Mouse (Mus musculus): ENCODE results near the gene Clspn.

Gene Clspn

GRCm38 (mm10) chr4:126563798-126564197 is 7.1 kb downstream of the Clspn start:
- no peak for DNase-seq (ENCODE audit: low spot score in 2 of 2)

GRCm38 (mm10) chr4:126567243-126567642 is 10.5 kb downstream of the Clspn start:
- DNase-seq (ENCODE audit: low spot score in 2 of 2) = no peak

GRCm38 (mm10) chr4:126569783-126570182 is 13.0 kb downstream of the Clspn start:
- no peak for DNase-seq (ENCODE audit: low spot score in 2 of 2)

- no peak for DNase-seq (ENCODE audit: low spot score in 2 of 2)
Observed at GRCm38 (mm10) chr4:126576281-126576680, 19.5 kb downstream of the Clspn start.

GRCm38 (mm10) chr4:126577920-126578319 is 21.2 kb downstream of the Clspn start:
- DNase-seq (ENCODE audit: low spot score in 2 of 2) = no peak

- no peak for DNase-seq (ENCODE audit: low spot score in 2 of 2)
Observed at GRCm38 (mm10) chr4:126579077-126579476, 22.3 kb downstream of the Clspn start.

GRCm38 (mm10) chr4:126585739-126586138 is 29.0 kb downstream of the Clspn start:
- no peak for DNase-seq (ENCODE audit: low spot score in 2 of 2)

GRCm38 (mm10) chr4:126592039-126592438 is 35.3 kb downstream of the Clspn start:
- DNase-seq (ENCODE audit: low spot score in 2 of 2) = no peak

GRCm38 (mm10) chr4:126599971-126600754 is 43.4 kb downstream of the Clspn start:
- DNase-seq (ENCODE audit: low spot score in 2 of 2) = no peak

- DNase-seq (ENCODE audit: low spot score in 2 of 2) = peak; percentile 26 to 62
Observed at GRCm38 (mm10) chr4:126601597-126602444, 45.1 kb downstream of the Clspn start.

- no peak for DNase-seq (ENCODE audit: low spot score in 2 of 2)
Observed at GRCm38 (mm10) chr4:126602445-126602762, 45.7 kb downstream of the Clspn start.

- DNase-seq (ENCODE audit: low spot score in 2 of 2) = no peak
Observed at GRCm38 (mm10) chr4:126604141-126604540, 47.4 kb downstream of the Clspn start.

GRCm38 (mm10) chr4:126605751-126606150 is 49.0 kb downstream of the Clspn start:
- DNase-seq (ENCODE audit: low spot score in 2 of 2) = no peak

GRCm38 (mm10) chr4:126609606-126610181 is 53.0 kb downstream of the Clspn start, which contains the start of gene 5730409E04Rik:
Gene 5730409E04Rik, plus strand, starts transcription at chr4:126609818.
- DNase-seq (ENCODE audit: low spot score in 2 of 2) = peak; percentile 80 to 84

- no peak for DNase-seq (ENCODE audit: low spot score in 2 of 2)
Observed at GRCm38 (mm10) chr4:126611991-126612390, 55.3 kb downstream of the Clspn start.

- DNase-seq (ENCODE audit: low spot score in 2 of 2) = no peak
Observed at GRCm38 (mm10) chr4:126616312-126616711, 59.6 kb downstream of the Clspn start.

GRCm38 (mm10) chr4:126619691-126620330 is 63.1 kb downstream of the Clspn start:
- no peak for DNase-seq (ENCODE audit: low spot score in 2 of 2)

- DNase-seq (ENCODE audit: low spot score in 2 of 2) = no peak
Observed at GRCm38 (mm10) chr4:126620349-126620874, 63.7 kb downstream of the Clspn start.

- no peak for DNase-seq (ENCODE audit: low spot score in 2 of 2)
Observed at GRCm38 (mm10) chr4:126627021-126627681, 70.4 kb downstream of the Clspn start.

GRCm38 (mm10) chr4:126631922-126632321 is 75.2 kb downstream of the Clspn start:
- DNase-seq (ENCODE audit: low spot score in 2 of 2) = no peak

- DNase-seq (ENCODE audit: low spot score in 2 of 2) = no peak
Observed at GRCm38 (mm10) chr4:126632668-126633067, 75.9 kb downstream of the Clspn start.
